Mouse (Mus musculus): ENCODE measurements around the gene Ccdc57. TPM values are rescaled to one million over a fixed set of nuclear protein-coding genes. Genes with fewer than 3 reads are reported as not detected.

Gene Ccdc57
- polyA plus RNA-seq (2014; fragmentation: Illumina TruSeq; extraction: RNeasy Lipid Tissue Mini Kit (QIAGEN cat#74804); ENCODE audit: low read depth, low replicate concordance): 0.82 TPM

DNA sequence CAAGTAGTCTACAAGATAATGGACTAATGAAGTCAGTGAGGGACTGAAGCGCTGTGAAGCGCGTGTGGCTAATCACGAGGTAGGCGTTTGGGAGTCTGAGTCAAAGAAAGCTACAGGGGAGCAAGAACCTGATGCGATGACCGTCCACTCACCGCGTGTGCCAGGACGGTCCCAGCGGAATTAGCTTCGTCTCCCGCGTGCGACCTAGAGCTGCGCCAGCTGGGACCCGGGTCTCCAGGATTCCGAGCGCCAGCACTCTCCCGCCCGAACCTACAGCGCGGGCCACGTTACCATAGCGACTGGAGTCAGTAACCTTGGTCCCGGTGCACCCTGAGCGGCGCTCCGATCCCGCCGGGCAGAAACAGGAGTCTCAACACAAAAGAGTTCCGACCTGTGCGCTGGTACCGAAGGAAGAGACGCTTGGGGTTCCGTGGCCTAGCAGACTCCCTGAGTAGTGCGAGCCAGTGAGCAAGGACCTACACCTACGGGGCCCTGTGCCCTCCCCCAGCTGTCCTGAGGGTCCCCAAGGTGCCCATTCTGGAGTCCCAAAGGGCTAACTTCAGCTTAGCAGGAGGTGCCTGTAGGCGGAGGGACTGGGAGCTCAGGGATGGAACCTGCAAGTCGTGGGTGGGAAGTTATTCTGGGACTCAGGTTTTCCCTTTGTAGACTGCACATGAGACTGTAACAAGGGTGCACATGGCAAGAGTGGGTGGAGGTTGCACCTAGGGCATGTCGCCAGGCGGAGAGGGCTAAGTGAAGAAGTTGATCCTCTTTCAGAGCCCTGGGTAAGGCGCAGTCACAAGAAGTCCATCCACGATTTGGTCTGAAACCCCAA lies at the start of gene Ccdc57:
Gene Ccdc57 (minus strand): TSS at position 309 of the 835 bp plus-strand sequence.

DNA sequence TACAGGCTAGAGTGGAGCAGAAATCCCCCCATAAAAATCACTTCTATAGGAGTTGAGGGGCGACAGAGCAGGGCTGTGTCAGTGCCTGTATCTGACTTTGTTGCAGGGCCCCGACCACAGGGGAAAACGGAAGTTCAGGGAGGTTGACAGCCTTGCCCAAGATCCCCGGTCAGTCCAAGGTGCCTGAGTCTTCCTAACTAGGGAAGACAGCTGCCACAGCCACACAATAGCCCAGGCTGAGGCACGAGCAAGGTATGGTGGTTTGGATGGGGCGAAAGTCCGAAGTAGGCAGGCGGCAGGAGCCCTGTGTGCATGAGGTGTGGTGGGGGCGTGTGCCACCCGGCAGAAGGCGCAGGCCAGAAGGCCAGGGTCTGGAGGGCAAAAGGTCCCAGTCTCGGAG lies 15.7 kb upstream of the Ccdc57 start, which contains the start of gene Slc16a3:
Gene Slc16a3 (plus strand): TSS at position 153 of the 400 bp plus-strand sequence.

DNA sequence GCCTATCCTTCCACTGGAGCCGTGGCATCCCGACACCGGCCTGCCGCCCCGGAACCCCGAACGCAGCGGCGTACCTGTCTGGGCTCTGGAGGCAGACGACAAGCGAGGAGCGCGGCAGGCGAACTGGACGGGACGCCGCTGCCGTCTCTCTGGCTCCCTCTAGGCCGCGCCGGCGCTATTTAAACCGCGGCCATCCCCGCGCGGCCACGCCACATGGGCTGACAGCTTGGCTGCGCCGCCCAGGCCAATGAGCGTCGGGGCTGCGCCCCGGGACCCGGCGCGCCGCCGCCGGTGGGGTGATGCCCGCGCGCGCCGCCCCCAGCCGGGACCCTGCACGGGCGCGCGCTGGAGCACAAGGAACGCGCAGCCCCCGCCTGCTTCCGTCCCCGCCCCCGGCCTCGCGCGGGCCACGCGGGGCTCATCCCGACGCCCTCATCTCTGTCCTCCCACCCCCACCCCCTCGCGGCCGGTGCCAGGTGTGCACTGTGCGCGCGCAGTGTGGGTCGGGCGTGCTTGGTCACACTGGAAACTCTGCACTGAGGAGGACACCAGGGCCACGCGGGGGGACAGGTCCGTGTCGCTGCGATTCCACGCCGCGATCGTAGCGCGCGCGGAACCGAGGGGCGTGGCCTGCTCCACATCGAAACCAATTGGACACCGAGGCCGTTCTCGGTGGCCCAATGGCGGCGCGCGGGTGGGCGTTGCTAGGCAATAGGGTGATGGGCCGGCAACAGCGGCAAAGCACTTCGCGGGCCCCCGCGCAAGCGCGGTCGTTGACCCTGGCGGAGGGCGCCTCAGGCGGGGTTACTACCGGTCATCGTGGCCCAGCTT lies 108.5 kb downstream of the Ccdc57 start, which contains the start of gene Fasn:
Gene Fasn (minus strand): TSS at position 592 of the 831 bp plus-strand sequence.

GRCm38 (mm10) chr11:120795756-120796613 lies 136.7 kb downstream of the Ccdc57 start, which contains the start of gene Dus1l:
Dus1l (minus strand) TSS chr11:120796403.

DNA sequence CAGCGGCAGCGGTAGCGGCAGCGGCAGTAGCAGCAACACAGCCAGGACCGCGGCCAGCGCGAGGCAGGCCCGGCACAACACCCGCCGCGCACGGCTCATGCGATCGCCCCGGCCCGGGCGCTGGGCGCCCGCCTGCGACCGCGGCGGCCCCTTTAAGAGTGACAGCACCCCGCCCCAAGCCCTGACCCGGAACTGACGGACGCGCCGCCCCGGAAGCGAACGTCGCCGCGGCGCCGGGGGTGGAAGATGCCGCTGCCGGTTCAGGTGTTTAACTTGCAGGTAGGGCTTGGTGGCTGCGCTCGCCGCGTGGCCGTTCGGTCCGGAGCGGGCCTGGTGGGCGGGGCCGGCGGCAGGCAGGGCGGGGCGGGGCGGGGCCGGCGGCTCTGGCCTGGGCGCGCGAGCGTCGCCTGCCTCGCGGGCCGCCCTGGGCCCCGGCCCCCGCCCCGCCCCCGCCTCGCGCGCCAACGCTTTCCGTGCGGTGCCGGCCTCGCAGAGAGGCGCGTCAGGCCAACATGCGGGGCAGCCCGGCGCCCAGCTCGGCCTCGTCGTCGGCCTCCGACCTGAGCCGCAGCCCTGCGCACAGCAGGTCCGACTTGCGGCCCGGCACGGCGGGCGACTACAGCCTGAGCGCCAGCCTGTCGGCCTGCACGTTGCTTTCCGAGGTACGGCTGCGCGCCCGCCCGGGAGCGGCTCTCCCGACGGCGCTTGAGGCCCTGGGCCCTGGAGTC lies 148.4 kb downstream of the Ccdc57 start, which contains the start of the genes Rfng and Gps1:
Gene Rfng (minus strand): TSS at position 144 of the 728 bp plus-strand sequence.
Gene Gps1 (plus strand): TSS at position 209 of the 728 bp plus-strand sequence.

Other genes with a start within 250 kb of the Ccdc57 start
- gene Cenpx, start 219.1 kb downstream of the Ccdc57 start, polyA plus RNA-seq (2014; fragmentation: Illumina TruSeq; extraction: RNeasy Lipid Tissue Mini Kit (QIAGEN cat#74804); ENCODE audit: low read depth, low replicate concordance): 1.8 TPM
- gene Lrrc45, start 218.9 kb downstream of the Ccdc57 start, polyA plus RNA-seq (2014; fragmentation: Illumina TruSeq; extraction: RNeasy Lipid Tissue Mini Kit (QIAGEN cat#74804); ENCODE audit: low read depth, low replicate concordance): 0.66 TPM
- gene Rac3, start 211.4 kb downstream of the Ccdc57 start, polyA plus RNA-seq (2014; fragmentation: Illumina TruSeq; extraction: RNeasy Lipid Tissue Mini Kit (QIAGEN cat#74804); ENCODE audit: low read depth, low replicate concordance): not detected
- gene Dcxr, start 205.6 kb downstream of the Ccdc57 start, polyA plus RNA-seq (2014; fragmentation: Illumina TruSeq; extraction: RNeasy Lipid Tissue Mini Kit (QIAGEN cat#74804); ENCODE audit: low read depth, low replicate concordance): 0.76 TPM
- gene Cbr2, start 200.8 kb downstream of the Ccdc57 start, polyA plus RNA-seq (2014; fragmentation: Illumina TruSeq; extraction: RNeasy Lipid Tissue Mini Kit (QIAGEN cat#74804); ENCODE audit: low read depth, low replicate concordance): 1.1 TPM
- not detected for gene Hmga1b, start 170.1 kb downstream of the Ccdc57 start, polyA plus RNA-seq (2014; fragmentation: Illumina TruSeq; extraction: RNeasy Lipid Tissue Mini Kit (QIAGEN cat#74804); ENCODE audit: low read depth, low replicate concordance)
- 0.54 TPM for gene Rfng, start 148.7 kb downstream of the Ccdc57 start, polyA plus RNA-seq (2014; fragmentation: Illumina TruSeq; extraction: RNeasy Lipid Tissue Mini Kit (QIAGEN cat#74804); ENCODE audit: low read depth, low replicate concordance)
- 5.2 TPM for gene Gps1, start 148.6 kb downstream of the Ccdc57 start, polyA plus RNA-seq (2014; fragmentation: Illumina TruSeq; extraction: RNeasy Lipid Tissue Mini Kit (QIAGEN cat#74804); ENCODE audit: low read depth, low replicate concordance)
- 4.3 TPM for gene Dus1l, start 136.5 kb downstream of the Ccdc57 start, polyA plus RNA-seq (2014; fragmentation: Illumina TruSeq; extraction: RNeasy Lipid Tissue Mini Kit (QIAGEN cat#74804); ENCODE audit: low read depth, low replicate concordance)
- 2.1 TPM for gene Fasn, start 108.3 kb downstream of the Ccdc57 start, polyA plus RNA-seq (2014; fragmentation: Illumina TruSeq; extraction: RNeasy Lipid Tissue Mini Kit (QIAGEN cat#74804); ENCODE audit: low read depth, low replicate concordance)
- not detected for gene Slc16a3, start 15.6 kb upstream of the Ccdc57 start, polyA plus RNA-seq (2014; fragmentation: Illumina TruSeq; extraction: RNeasy Lipid Tissue Mini Kit (QIAGEN cat#74804); ENCODE audit: low read depth, low replicate concordance)
- 69.7 TPM for gene Csnk1d, start 58.5 kb upstream of the Ccdc57 start, polyA plus RNA-seq (2014; fragmentation: Illumina TruSeq; extraction: RNeasy Lipid Tissue Mini Kit (QIAGEN cat#74804); ENCODE audit: low read depth, low replicate concordance)
- not detected for gene Cd7, start 106.5 kb upstream of the Ccdc57 start, polyA plus RNA-seq (2014; fragmentation: Illumina TruSeq; extraction: RNeasy Lipid Tissue Mini Kit (QIAGEN cat#74804); ENCODE audit: low read depth, low replicate concordance)
- gene Sectm1b, start 130.7 kb upstream of the Ccdc57 start, polyA plus RNA-seq (2014; fragmentation: Illumina TruSeq; extraction: RNeasy Lipid Tissue Mini Kit (QIAGEN cat#74804); ENCODE audit: low read depth, low replicate concordance): 278 TPM
- gene Sectm1a, start 148.3 kb upstream of the Ccdc57 start, polyA plus RNA-seq (2014; fragmentation: Illumina TruSeq; extraction: RNeasy Lipid Tissue Mini Kit (QIAGEN cat#74804); ENCODE audit: low read depth, low replicate concordance): 6.2 TPM
- gene Tex19.2, start 185.8 kb upstream of the Ccdc57 start, polyA plus RNA-seq (2014; fragmentation: Illumina TruSeq; extraction: RNeasy Lipid Tissue Mini Kit (QIAGEN cat#74804); ENCODE audit: low read depth, low replicate concordance): not detected
- not detected for gene Tex19.1, start 213.3 kb upstream of the Ccdc57 start, polyA plus RNA-seq (2014; fragmentation: Illumina TruSeq; extraction: RNeasy Lipid Tissue Mini Kit (QIAGEN cat#74804); ENCODE audit: low read depth, low replicate concordance)
- gene Uts2r, start 227.4 kb upstream of the Ccdc57 start, polyA plus RNA-seq (2014; fragmentation: Illumina TruSeq; extraction: RNeasy Lipid Tissue Mini Kit (QIAGEN cat#74804); ENCODE audit: low read depth, low replicate concordance): not detected